Mouse (Mus musculus): Measurements from ENCODE around the gene Myh2.

- no peak for TF ChIP-seq POLR2A (IDR thresholded peaks at IDR 0.05; ENCODE audit: borderline replicate concordance, extremely low read depth, low read depth, low read length)
- TF ChIP-seq CTCF (IDR thresholded peaks at IDR 0.05; ENCODE audit: insufficient read depth, low read length): no peak
Measured at GRCm38 (mm10) chr11:67228731-67229130, 57.9 kb downstream of the Myh2 start.
